17 mouse cellular contexts compared by ENCODE assay signal in the genomic region with DNA sequence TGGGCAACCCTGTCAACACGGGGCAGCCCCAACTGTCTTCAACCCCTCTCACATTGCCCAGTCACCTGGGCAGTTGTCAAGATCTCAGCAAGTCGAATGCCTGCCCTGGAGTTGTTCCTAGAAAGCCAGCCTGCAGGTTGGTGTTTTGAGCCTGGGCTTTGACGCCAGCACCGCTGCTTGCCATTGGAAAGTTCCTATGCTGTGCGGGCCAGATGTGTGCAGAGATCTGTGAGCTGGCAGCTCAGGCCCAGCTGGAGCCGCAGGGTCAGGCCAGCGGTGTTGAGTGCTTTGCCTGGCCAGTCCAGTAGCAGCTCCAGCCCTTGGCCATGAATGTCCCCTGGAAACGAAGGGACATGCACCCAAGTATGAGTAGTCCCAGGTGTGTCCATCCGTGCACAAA. TPM values are rescaled to one million over a fixed set of nuclear protein-coding genes. Genes with fewer than 3 reads are reported as not detected.
"Had no signal": no experiment of that assay in that cellular context is flagged by ENCODE, and none has a peak within 500 bp of the region (broad histone marks: within the 10 kb centered on the region; RNA-seq: fewer than 3 reads in every experiment).

No protein-coding gene starts in this region.

- H3K27ac ChIP-seq: lung, embryonic 15.5 days; macrophage; midbrain, embryonic 13.5 days; midbrain, embryonic 15.5 days; neural tube, embryonic 12.5 days; stomach, embryonic 15.5 days; stomach, postnatal 0 days had no signal

- H3K36me3 ChIP-seq: lung, embryonic 15.5 days; midbrain, embryonic 15.5 days had no signal

- H3K4me3 ChIP-seq: lung, embryonic 15.5 days; megakaryocyte, embryonic 14.5 days; midbrain, embryonic 13.5 days; midbrain, embryonic 15.5 days; neural tube, embryonic 12.5 days; stomach, embryonic 15.5 days had no signal

- H3K27me3 ChIP-seq: lung, embryonic 15.5 days; midbrain, embryonic 13.5 days; midbrain, embryonic 15.5 days; neural tube, embryonic 12.5 days; stomach, embryonic 15.5 days had no signal

- H3K4me2 ChIP-seq: lung, embryonic 15.5 days; midbrain, embryonic 11.5 days; midbrain, embryonic 13.5 days; midbrain, embryonic 15.5 days; neural tube, embryonic 12.5 days; stomach, embryonic 15.5 days had no signal

- H3K9me3 ChIP-seq: lung, embryonic 15.5 days; midbrain, embryonic 13.5 days; midbrain, embryonic 15.5 days; neural tube, embryonic 12.5 days; stomach, embryonic 15.5 days had no signal

- H3K9ac ChIP-seq: lung, embryonic 15.5 days; midbrain, embryonic 13.5 days; midbrain, embryonic 15.5 days; neural tube, embryonic 12.5 days; stomach, embryonic 15.5 days had no signal

- DNase-seq: lung, adult 2 months; lung, postnatal 14 days; lung, postnatal 36 days; right cerebral cortex, postnatal 14 days; thymus, adult 2 months; thymus, postnatal 25 days; thymus, postnatal 4 days had no signal

RNA-seq across cellular contexts. Expression of a gene that starts 14.2 kb away (rescaled TPM):
- total RNA-seq: monocyte, adult 5-6 weeks had no signal
